Mouse (Mus musculus) E14TG2a.4 (cell line): ENCODE measurements around the gene Cyp4f13.

Experiments used
- CTCF ChIP-seq: conservative IDR thresholded peaks from 2 replicates; pipeline ENCODE4 v1.5.1; 2014; ENCODE audit warnings: low read length
- NANOG ChIP-seq: IDR thresholded peaks from 2 replicates; pipeline ENCODE4 v1.6.1; 2014; ENCODE audit warnings: borderline replicate concordance, low read length, mixed read lengths
- POU5F1 ChIP-seq: IDR thresholded peaks from 2 replicates; pipeline ENCODE4 v1.6.1; 2014; ENCODE audit warnings: low read length, borderline replicate concordance

DNA sequence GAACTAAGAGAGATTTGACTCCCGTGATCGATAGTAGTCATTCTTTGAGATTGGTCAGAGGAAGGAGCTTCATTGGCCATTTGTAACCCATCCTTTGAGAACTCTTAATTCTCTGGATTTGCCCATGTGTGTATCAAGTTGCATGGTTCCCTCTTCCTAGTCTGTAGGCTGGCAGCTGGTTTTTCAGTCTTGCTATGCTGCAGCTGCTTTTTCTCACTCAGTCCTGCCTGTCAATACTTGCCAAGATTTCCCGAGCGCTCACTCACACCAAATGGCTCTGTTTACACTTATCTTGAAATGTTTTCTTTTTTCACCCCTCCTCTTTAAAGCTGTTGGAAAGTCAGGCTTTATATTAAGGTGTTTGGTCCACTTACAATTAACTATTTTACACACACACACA, 34.2 kb upstream of the Cyp4f13 start:
- TF ChIP-seq CTCF (no peak), NANOG (no peak), POU5F1 (no peak)
